Mouse (Mus musculus): ENCODE measurements at regions not wholly inside any gene's neighbourhood (a gene's known extent, or its start where the extent isn't known, plus 50 kb on each side); places are given as distances from the start of the nearest gene placed in this dataset.

GRCm38 (mm10) chr2:8115891-8116290, 606.5 kb upstream of the Celf2 start:
- no peak for DNase-seq (ENCODE audit: low read depth, low spot score)

DNA sequence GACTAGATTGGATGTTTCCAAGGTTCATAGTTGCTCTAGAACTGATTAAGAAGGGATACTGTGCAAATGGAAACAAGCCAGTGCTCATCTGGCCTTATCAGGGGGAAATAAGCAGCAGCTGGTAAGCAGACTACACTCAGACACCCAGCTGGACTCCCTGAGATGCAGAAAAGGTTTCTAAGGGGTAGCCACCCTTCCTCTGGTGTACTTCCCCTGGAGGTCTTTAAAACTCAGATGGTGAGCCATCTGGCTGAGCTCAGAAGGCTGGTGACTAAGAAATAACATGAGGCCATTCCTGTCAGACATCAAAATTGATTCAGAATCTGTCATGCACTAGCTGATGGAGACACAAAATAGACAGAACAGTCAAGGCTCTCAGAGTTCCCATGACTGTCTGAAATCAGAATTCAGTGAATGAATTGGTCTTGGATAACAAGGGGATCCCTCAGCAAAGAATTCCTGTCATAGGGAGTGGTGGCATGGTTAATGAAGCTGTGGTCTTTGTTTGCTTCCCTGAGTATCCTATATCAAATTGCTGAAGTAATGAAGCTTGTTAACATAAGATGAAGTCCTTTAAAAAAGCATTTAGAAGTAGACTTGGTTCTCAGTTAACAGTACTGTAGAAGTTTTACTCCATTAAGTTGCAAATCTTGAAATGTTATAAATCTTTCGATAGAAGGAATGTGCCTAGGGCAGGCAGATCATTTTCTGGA, 603.2 kb upstream of the Celf2 start:
- DNase-seq (ENCODE audit: low read depth, low spot score) = no peak

DNA sequence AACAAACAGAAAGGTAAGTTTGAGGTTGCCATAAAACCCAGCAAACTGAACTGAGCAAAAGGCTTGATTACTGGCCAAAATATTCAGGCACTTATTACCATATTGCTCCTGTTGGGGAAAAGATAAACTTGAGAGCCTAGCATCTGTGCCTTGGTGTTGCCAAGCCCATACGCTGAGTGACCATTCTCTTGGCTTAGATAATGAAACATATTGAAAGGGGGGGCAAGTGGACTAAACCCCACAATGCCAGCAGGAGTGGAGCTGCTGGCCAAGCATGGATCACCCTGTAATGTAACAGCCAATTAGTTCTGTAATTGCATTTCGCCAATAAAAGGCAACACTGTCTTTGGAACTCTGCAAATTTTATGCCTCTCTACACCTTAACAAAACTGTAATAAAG, 584.8 kb upstream of the Celf2 start:
- no peak for DNase-seq (ENCODE audit: low read depth, low spot score)

GRCm38 (mm10) chr2:8067901-8068300, 558.5 kb upstream of the Celf2 start:
- no peak for DNase-seq (ENCODE audit: low read depth, low spot score)

DNA sequence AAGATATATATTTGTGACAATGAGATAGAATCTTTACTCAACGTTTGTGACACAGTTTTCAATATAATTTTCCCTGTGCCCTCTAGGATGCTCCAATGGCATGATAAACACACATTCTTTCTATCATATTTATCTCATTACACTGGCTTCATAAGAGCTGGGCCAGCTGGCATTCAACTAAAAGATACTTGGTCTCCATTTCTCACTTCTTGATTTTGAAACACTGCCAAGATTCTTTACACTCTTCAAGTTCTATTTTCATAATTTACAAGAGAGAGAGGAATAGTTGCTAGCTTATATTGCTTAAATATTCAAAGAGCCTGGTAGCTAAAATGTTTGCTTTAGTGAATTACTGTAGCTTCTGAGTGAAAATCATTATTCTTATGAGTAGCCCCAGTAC, 552.3 kb upstream of the Celf2 start:
- DNase-seq (ENCODE audit: low read depth, low spot score) = no peak

DNA sequence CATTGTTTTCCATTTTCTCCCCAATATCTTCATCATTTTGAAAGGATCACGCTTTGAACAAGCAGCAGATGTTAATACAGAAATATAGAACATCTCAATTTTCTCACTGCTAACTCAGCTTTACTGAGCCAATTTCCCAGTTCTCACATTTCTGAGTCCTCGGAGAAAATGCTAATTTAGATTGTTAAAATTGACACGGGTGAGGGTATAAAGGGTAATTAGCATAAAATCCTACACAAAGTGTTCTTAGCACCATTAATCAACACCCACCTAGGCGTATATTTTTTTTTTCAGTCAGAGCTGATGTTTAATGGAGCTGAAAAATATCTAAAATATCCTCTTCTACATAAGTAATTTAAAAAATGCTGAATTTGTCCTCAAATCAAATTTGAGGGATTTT, 519.8 kb upstream of the Celf2 start:
- no peak for DNase-seq (ENCODE audit: low read depth, low spot score)

DNA sequence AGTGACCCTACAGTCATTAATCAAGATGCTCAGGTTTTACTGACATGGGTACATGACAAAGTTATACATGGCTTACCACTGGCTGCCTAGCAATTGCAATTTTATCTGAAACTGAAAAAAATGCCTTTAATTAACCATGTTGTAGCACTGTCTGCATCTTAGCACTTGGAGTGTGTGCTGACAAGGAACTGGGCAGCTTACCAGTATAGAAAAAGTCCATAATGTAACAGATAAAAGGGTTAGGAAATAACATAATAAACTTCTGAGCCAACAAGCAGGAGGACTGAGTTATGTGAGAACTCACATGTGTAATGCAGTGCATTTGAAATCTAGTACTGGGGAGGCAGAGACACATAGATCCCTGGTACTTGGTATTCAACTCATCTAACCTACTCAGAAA, 518.2 kb upstream of the Celf2 start:
- DNase-seq (ENCODE audit: low read depth, low spot score) = no peak

- no peak for DNase-seq (ENCODE audit: low read depth, low spot score)
These were observed 517.3 kb upstream of the Celf2 start for GRCm38 (mm10) chr2:8026648-8027047.

GRCm38 (mm10) chr2:8022651-8023050, 513.3 kb upstream of the Celf2 start:
- DNase-seq (ENCODE audit: low read depth, low spot score) = peak; percentile 9

GRCm38 (mm10) chr2:8022043-8022442, 512.7 kb upstream of the Celf2 start:
- DNase-seq (ENCODE audit: low read depth, low spot score) = peak; percentile 31

DNA sequence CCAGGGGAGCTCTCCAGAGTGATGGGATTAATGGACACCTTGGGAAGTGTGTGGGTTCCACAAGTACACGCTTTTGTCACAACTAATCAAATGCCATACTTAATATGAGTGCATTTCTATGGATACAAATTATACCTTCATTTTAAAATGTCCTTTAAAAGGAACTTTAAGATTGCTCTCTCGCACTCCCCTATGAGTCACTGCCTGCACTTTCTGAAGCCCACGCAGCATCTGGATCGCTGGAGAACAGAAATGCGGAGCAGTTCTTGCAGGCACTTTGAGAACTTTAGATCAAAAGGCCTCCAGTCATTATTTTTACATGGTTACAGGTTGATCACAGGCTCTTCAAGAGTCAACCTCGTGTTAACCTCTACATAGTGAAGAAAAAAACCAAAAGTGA, 503.5 kb upstream of the Celf2 start:
- DNase-seq (ENCODE audit: low read depth, low spot score) = no peak

DNA sequence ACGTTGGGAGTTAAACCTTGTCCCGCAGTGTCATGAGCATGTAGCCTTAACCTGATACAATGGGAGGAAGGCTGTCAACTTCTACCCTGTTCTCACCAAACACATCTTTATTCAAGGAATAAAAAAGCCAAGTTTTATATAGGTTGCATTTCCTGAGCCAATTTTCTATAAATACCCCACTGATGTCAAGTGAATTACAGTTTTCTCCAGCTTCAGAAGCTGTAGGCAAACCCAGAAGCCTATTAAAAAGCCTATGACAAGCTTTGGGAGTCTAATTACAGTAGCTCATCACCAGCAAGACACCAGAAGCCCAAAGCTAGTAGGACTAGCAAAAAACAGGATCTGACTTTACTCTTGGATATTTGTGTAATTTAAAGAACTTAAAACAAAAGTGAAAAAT, 490.1 kb upstream of the Celf2 start:
- no peak for DNase-seq (ENCODE audit: low read depth, low spot score)

DNA sequence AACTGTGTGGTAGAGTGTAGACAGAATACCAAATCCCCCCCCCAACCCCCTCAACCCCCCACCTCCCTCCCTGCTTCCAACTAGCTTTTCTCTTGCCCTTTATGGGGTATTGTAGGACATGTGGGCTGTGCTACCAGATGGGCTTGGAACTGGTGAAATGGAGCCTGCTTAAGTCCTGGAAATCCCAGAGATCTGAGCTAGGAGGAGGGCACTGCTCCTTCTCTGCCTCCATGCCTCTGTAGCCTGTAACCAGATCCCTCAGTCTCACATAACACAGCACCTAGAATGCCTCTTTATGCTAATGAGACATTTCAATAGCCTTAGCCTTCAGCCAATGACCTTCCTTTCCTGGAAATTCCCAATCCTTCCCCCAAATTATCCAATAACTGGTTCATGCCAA, 465.1 kb upstream of the Celf2 start:
- DNase-seq (ENCODE audit: low read depth, low spot score) = no peak

DNA sequence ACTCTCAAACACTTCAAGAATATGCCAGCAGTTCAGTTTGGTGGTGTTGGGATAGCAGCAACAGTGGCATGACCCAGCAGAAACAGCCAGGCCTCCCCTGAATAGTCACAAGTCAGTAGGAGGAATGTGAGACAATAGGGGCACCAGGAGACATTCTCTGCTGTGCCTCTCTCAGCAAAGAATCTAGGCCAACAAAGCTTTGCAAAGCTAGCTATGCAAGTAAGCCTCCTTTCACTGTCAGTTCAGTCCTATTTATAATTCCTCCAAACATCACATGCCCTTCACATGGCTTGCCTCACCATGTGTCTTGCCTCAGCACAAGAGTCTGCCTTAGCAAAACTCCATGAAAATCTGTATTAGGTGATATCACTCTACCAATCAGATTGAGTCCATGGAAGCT, 454.1 kb upstream of the Celf2 start:
- no peak for DNase-seq (ENCODE audit: low read depth, low spot score)

DNA sequence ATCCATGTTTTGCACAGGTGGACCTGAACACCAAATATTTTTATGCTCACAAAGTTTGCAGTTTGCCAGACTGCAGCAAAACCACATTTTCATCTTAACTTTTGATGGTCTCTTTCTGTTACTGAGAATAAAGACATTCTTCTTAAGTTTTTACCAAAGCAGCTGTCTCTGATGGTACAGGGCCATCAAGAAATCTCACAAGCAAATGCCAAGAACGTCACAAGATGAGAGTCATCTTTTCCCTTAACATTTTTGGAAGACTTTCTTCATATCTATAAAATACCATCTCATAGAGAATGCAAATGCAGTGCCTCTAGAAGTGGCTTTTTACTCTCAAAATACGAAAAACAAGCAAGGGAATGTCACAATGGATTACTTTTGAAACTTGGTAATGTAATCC, 444.8 kb upstream of the Celf2 start:
- DNase-seq (ENCODE audit: low read depth, low spot score) = no peak

DNA sequence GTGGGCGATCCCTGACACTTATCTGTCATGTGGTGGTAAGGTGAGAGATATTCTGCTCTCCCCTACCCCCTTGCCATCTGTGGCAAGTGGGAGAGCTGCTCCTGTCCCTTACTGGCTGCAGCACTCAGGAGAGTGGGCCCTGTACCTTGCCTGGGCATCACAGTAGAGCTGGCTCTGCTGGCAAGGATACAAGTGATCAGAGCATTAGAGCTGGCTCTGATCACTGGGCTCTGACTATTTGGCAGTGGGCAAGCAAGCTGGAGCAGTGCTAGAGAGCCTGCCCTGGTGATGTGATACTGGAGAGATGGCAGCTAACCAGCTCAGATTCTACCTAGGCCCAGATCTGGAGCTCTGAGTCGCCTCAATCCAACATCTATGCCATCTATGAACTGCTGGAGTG, 443.5 kb upstream of the Celf2 start:
- DNase-seq (ENCODE audit: low read depth, low spot score) = no peak

- no peak for DNase-seq (ENCODE audit: low read depth, low spot score)
These were observed 435.6 kb upstream of the Celf2 start for GRCm38 (mm10) chr2:7944946-7945345.

DNA sequence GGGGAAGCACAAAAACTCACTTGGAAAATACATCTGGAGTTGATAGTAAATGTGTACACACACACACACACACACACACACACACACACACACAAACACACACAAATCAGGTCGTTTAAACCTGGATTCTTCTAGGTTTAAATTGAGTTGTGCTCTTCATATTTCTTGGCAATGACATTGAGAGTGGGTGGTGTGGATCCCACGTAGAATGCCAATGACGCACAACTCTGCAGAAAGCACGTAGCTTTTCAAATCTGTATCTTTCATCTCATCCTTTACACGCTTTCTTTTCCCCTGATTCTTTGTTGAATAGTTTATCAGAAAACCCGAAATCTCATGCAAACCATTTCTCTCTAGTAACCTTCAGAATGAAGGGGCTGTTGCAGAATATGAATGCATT, 424.3 kb upstream of the Celf2 start:
- DNase-seq (ENCODE audit: low read depth, low spot score) = no peak

DNA sequence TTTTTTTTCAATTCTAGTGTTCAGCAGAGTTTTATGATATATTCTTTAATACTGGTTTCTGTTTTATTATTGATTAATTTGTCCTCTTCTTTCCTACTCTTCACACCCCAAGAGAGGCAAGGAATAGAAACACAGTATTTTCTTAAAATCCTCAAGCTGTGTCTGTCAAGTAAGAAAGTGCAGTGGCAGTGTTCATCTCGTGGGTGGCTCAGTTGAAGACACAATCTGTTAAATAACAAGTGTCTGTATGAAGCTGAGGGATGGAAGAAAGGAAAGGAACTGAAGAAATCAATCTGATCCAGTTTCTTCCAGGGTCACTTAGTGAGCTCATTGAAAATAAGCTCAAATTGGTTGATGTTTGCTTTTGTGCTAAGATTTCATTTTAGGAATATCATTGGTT, 396.9 kb upstream of the Celf2 start:
- DNase-seq (ENCODE audit: low read depth, low spot score) = no peak

GRCm38 (mm10) chr2:7893787-7894186, 384.4 kb upstream of the Celf2 start:
- no peak for DNase-seq (ENCODE audit: low read depth, low spot score)

Data from forelimb bud, embryonic 11.5 days (tissue).